Mouse (Mus musculus) hindbrain, embryonic 11.5 days (tissue): Measurements from ENCODE around the gene Zfp367. TPM values are rescaled to one million over a fixed set of nuclear protein-coding genes. Genes with fewer than 3 reads are reported as not detected.

Source experiments
- ATAC-seq: fragments of 200-750 bp; cut with Nextera tagmentation; 2 replicates; pipeline ENCODE4 v1.8.0; 2017; ENCODE audit warnings: mild to moderate bottlenecking, moderate TSS enrichment, moderate library complexity; ENCODE audit not compliant: low FRiP score
- DNase-seq: peaks from one replicate; pipeline ENCODE4 v3.0.0-alpha.2; 2015; ENCODE audit warnings: low spot score
- H3K27ac ChIP-seq: fragments of 300-500 bp; sonication (generic); 2 replicates; pipeline ENCODE4 v1.5.1; 2014; ENCODE audit warnings: mild to moderate bottlenecking, low read depth, low read length
- H3K27me3 ChIP-seq: fragments of 300-500 bp; sonication (generic); 2 replicates; pipeline ENCODE4 v1.6.1; 2014; ENCODE audit warnings: mild to moderate bottlenecking, low read length, moderate library complexity, mixed read lengths; ENCODE audit not compliant: control insufficient read depth, insufficient read depth
- H3K36me3 ChIP-seq: fragments of 300-500 bp; sonication (generic); 2 replicates; pipeline ENCODE4 v1.6.1; 2014; ENCODE audit warnings: mild to moderate bottlenecking, low read length, moderate library complexity, mixed read lengths; ENCODE audit not compliant: control insufficient read depth, insufficient read depth
- H3K4me1 ChIP-seq: fragments of 300-500 bp; sonication (generic); replicated peaks from 2 replicates; pipeline ENCODE4 v1.6.1; 2014; ENCODE audit warnings: low read length, mixed read lengths; ENCODE audit not compliant: control insufficient read depth, insufficient read depth
- H3K4me2 ChIP-seq: fragments of 300-500 bp; sonication (generic); replicated peaks from 2 replicates; pipeline ENCODE4 v1.6.1; 2014; ENCODE audit warnings: mild to moderate bottlenecking, low read depth, low read length
- H3K4me3 ChIP-seq: fragments of 300-500 bp; sonication (generic); 2 replicates; pipeline ENCODE4 v1.5.1; 2014; ENCODE audit warnings: low read depth, low read length
- H3K9ac ChIP-seq: fragments of 300-500 bp; sonication (generic); 2 replicates; pipeline ENCODE4 v1.6.1; 2014; ENCODE audit warnings: low read depth, low read length
- H3K9me3 ChIP-seq: fragments of 300-500 bp; sonication (generic); 2 replicates; pipeline ENCODE4 v1.6.1; 2016; ENCODE audit warnings: low read length; ENCODE audit not compliant: control insufficient read depth
- WGBS: fragments of 180-500 bp; shearing (Covaris S2); extraction: QIAGEN DNeasy Blood & Tissue Kit; methylation state at CpG from one replicate; pipeline ENCODE4 v1.1.7; 2014; 5-methylcytosine and 5-hydroxymethylcytosine counted together
- polyA plus RNA-seq: library from polyadenylated mRNA; unstranded; fragments of >200 nt; fragmentation: Nextera tagmentation; extraction: Ambion mirVana; gene quantifications from 2 replicates; pipeline ENCODE4 v1.2.1, GENCODE M21; 2014

Zfp367 gene
- polyA plus RNA-seq, 1 experiment from 2014 or later: 20.3 TPM

GRCm38 (mm10) chr13:64152241-64152669 lies 747 bp downstream of the Zfp367 start:
- Histone ChIP-seq H3K4me2 (peak overlapping the region; percentile 95), H3K9me3 (no peaks in the 10 kb centered on the region), H3K27me3 (no peaks in the 10 kb centered on the region), H3K36me3 (no peaks in the 10 kb centered on the region), H3K9ac (peak overlapping the region; percentile 72), H3K4me1 (no peaks in the 10 kb centered on the region), H3K4me3 (peak overlapping the region; percentile 93), H3K27ac (peak overlapping the region; percentile 74)
- WGBS: 0% methylated on average over 42 of the region's 42 CpGs
- ATAC-seq (peak; percentile 31), DNase-seq (peak; percentile 87)

GRCm38 (mm10) chr13:64150121-64150520 lies 2.9 kb downstream of the Zfp367 start:
- H3K4me2 ChIP-seq: no peak overlapping the region
- 72% methylated on average over 5 of the region's 5 CpGs for WGBS
- DNase-seq: no peak
- no peak overlapping the region for H3K4me3 ChIP-seq
- no peaks in the 10 kb centered on the region for H3K4me1 ChIP-seq
- no peaks in the 10 kb centered on the region for H3K36me3 ChIP-seq
- H3K27me3 ChIP-seq: no peaks in the 10 kb centered on the region
- no peaks in the 10 kb centered on the region for H3K9me3 ChIP-seq
- H3K27ac ChIP-seq: no peak overlapping the region
- ATAC-seq: no peak
- 0 out of 2 replicates have a peak overlapping the region, but pooled peaks have one; percentile 2 for H3K9ac ChIP-seq

- 45% methylated on average over 15 of the region's 15 CpGs for WGBS
- peak; percentile 55 for DNase-seq
- no peaks in the 10 kb centered on the region for H3K9me3 ChIP-seq
- H3K4me1 ChIP-seq: 0 out of 2 replicates have a peak, but pooled peaks cover 2% of the 10 kb centered on the region
- H3K27ac ChIP-seq: no peak overlapping the region
- H3K4me2 ChIP-seq: peak overlapping the region; percentile 80
- H3K9ac ChIP-seq: peak overlapping the region; percentile 56
- ATAC-seq: peak; percentile 73; the same call in 1 of the 2 replicates
- no peaks in the 10 kb centered on the region for H3K36me3 ChIP-seq
- peak overlapping the region; percentile 49 for H3K4me3 ChIP-seq
- no peaks in the 10 kb centered on the region for H3K27me3 ChIP-seq
Observed at GRCm38 (mm10) chr13:64129616-64130375, 23.2 kb downstream of the Zfp367 start.

- WGBS: 10% methylated on average over 37 of the region's 44 CpGs
- H3K27ac ChIP-seq: no peak within 1 kb of the TSS
Observed at GRCm38 (mm10) chr13:64128858-64129615, 24.0 kb downstream of the Zfp367 start, which contains the start of gene Slc35d2. Gene Slc35d2, minus strand, starts transcription at chr13:64129368.

GRCm38 (mm10) chr13:64126316-64126715 lies 26.7 kb downstream of the Zfp367 start:
- 64% methylated on average over 4 of the region's 4 CpGs for WGBS
- no peaks in the 10 kb centered on the region for H3K27me3 ChIP-seq
- H3K9ac ChIP-seq: no peak overlapping the region
- ATAC-seq (no peak), DNase-seq (no peak)
- no peak overlapping the region for H3K4me2 ChIP-seq
- H3K4me1 ChIP-seq: 0 out of 2 replicates have a peak, but pooled peaks cover 2% of the 10 kb centered on the region
- no peak overlapping the region for H3K4me3 ChIP-seq
- no peaks in the 10 kb centered on the region for H3K36me3 ChIP-seq
- no peak overlapping the region for H3K27ac ChIP-seq
- no peaks in the 10 kb centered on the region for H3K9me3 ChIP-seq

More at GRCm38 (mm10) chr13:64128858-64129615, 24.0 kb downstream of the Zfp367 start, which contains the start of gene Slc35d2:
- peak; percentile 80 for ATAC-seq
- Histone ChIP-seq H3K9ac (peak within 1 kb of the TSS; percentile 56), H3K4me1 (0 out of 2 replicates have a peak, but pooled peaks cover 2% of the 10 kb centered on the region), H3K36me3 (no peaks in the 10 kb centered on the region), H3K4me2 (peak within 1 kb of the TSS; percentile 80), H3K27me3 (no peaks in the 10 kb centered on the region), H3K4me3 (peak within 1 kb of the TSS; percentile 49), H3K9me3 (no peaks in the 10 kb centered on the region)
- peak; percentile 56 for DNase-seq

GRCm38 (mm10) chr13:64124886-64125285 lies 28.1 kb downstream of the Zfp367 start:
- H3K36me3 ChIP-seq: no peaks in the 10 kb centered on the region
- H3K4me3 ChIP-seq: no peak overlapping the region
- no peak for ATAC-seq
- H3K27ac ChIP-seq: no peak overlapping the region
- WGBS: 87% methylated on average over 6 of the region's 6 CpGs
- no peak overlapping the region for H3K9ac ChIP-seq
- H3K9me3 ChIP-seq: no peaks in the 10 kb centered on the region
- H3K4me1 ChIP-seq: 0 out of 2 replicates have a peak, but pooled peaks cover 2% of the 10 kb centered on the region
- no peak overlapping the region for H3K4me2 ChIP-seq
- no peak for DNase-seq
- H3K27me3 ChIP-seq: no peaks in the 10 kb centered on the region

GRCm38 (mm10) chr13:64123491-64124188 lies 29.4 kb downstream of the Zfp367 start:
- DNase-seq: no peak
- Histone ChIP-seq H3K9ac (no peak overlapping the region), H3K27ac (no peak overlapping the region), H3K4me2 (no peak overlapping the region), H3K9me3 (no peaks in the 10 kb centered on the region), H3K27me3 (no peaks in the 10 kb centered on the region), H3K4me3 (no peak overlapping the region), H3K4me1 (no peaks in the 10 kb centered on the region), H3K36me3 (no peaks in the 10 kb centered on the region)
- WGBS: 28% methylated on average over 6 of the region's 6 CpGs
- ATAC-seq: no peak

GRCm38 (mm10) chr13:64120760-64121159 lies 32.2 kb downstream of the Zfp367 start:
- DNase-seq (no peak), ATAC-seq (no peak)
- H3K9me3 ChIP-seq: no peaks in the 10 kb centered on the region
- 61% methylated on average over 4 of the region's 4 CpGs for WGBS
- H3K4me2 ChIP-seq: no peak overlapping the region
- no peaks in the 10 kb centered on the region for H3K36me3 ChIP-seq
- H3K27me3 ChIP-seq: no peaks in the 10 kb centered on the region
- H3K27ac ChIP-seq: no peak overlapping the region
- no peaks in the 10 kb centered on the region for H3K4me1 ChIP-seq
- H3K9ac ChIP-seq: no peak overlapping the region
- no peak overlapping the region for H3K4me3 ChIP-seq
